ENCODE assay signal across 26 mouse cellular contexts in the genomic region with DNA sequence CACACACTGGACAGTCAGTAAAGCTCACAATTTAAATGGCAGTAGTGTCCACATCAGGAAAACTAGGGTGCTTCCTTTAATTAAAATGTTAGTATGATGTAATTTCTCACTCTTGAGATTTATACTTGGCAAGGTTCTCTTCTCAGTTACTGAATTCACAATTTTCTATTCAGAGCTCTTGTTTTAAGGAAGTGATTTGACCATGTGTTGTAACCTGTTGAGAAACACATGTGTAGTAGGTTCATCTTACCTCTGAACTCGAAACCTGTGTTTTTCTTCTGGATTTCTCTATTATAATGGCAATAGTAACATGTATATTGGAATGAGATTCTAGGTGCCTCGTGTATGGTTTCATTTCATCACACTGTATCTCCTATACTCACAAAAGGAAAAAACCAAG.
"Had no signal": no experiment of that assay in that cellular context is flagged by ENCODE, and none has a peak within 500 bp of the region (broad histone marks: within the 10 kb centered on the region; RNA-seq: fewer than 3 reads in every experiment).

No protein-coding gene starts in this region.

- DNase-seq: gastrocnemius, postnatal 14 days; gastrocnemius, postnatal 36 days; heart, adult 18-20 months; heart, postnatal 10 days; heart, postnatal 4 days; kidney, adult 2 months; kidney, adult 9 months; kidney, postnatal 14 days; kidney, postnatal 36 days; layer of hippocampus, adult 9-11 months; layer of hippocampus, postnatal 36 days; left cerebral cortex, postnatal 4 days; liver, embryonic 13.5 days had no signal

- H3K9me3 ChIP-seq: heart, embryonic 10.5 days; heart, embryonic 12.5 days; hindbrain, embryonic 10.5 days; hindbrain, embryonic 12.5 days; intestine, embryonic 15.5 days; kidney, embryonic 15.5 days; limb, embryonic 13.5 days; limb, embryonic 15.5 days; liver, embryonic 13.5 days had no signal

- H3K9ac ChIP-seq: heart, embryonic 12.5 days; hindbrain, embryonic 12.5 days; hindbrain, embryonic 14.5 days; intestine, embryonic 15.5 days; kidney, embryonic 15.5 days; limb, embryonic 13.5 days; limb, embryonic 15.5 days; liver, embryonic 13.5 days had no signal

- H3K4me1 ChIP-seq: heart, embryonic 10.5 days; hindbrain, embryonic 10.5 days; hindbrain, embryonic 12.5 days; intestine, embryonic 15.5 days; kidney, embryonic 15.5 days; liver, embryonic 13.5 days had no signal

- ATAC-seq: hindbrain, embryonic 16.5 days; inflammation-experienced regulatory T-cells, adult 6 months; intestine, embryonic 15.5 days; intestine, postnatal 0 days had no signal

- H3K27me3 ChIP-seq: heart, embryonic 12.5 days; hindbrain, embryonic 12.5 days; intestine, embryonic 15.5 days; kidney, embryonic 15.5 days; limb, embryonic 13.5 days; limb, embryonic 15.5 days; liver, embryonic 13.5 days had no signal

- H3K4me2 ChIP-seq: heart, embryonic 12.5 days; hindbrain, embryonic 12.5 days; hindbrain, embryonic 14.5 days; intestine, embryonic 15.5 days; kidney, embryonic 15.5 days; limb, embryonic 13.5 days; limb, embryonic 15.5 days; liver, embryonic 13.5 days had no signal

- H3K27ac ChIP-seq: heart, embryonic 10.5 days; hindbrain, embryonic 10.5 days; hindbrain, embryonic 12.5 days; hindbrain, embryonic 14.5 days; kidney, embryonic 15.5 days; kidney, postnatal 0 days; liver, embryonic 13.5 days had no signal

- H3K4me3 ChIP-seq: heart, embryonic 10.5 days; heart, embryonic 12.5 days; hindbrain, embryonic 10.5 days; hindbrain, embryonic 12.5 days; intestine, embryonic 15.5 days; kidney, embryonic 15.5 days; limb, embryonic 13.5 days; limb, embryonic 15.5 days; liver, embryonic 13.5 days had no signal
